Mouse (Mus musculus): Measurements from ENCODE around the gene Gm9789.
"Not testable (repeated sequence)": the region's sequence is repeated elsewhere in the genome, so short reads cannot be mapped to it uniquely, and the experiment has no call there.

The Gm9789 gene

DNA sequence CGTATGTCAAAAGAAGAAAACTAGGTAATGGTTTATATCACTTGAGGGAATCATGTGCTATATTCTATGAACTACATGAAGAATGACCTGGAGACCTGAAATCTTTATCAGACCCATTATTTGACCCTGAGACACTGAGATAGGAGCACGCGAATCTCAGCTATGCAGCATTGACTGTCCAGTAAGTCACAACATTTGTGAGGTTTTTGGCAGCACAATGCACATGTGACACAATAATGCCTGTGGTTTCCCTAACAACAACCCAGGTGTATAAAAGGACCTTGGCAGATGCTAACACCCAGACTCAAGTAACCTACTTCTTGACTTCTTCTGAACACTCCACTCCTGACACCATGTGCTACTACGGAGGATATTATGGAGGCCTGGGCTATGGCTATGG lies at the start of gene Gm9789:
Gene Gm9789, plus strand, starts transcription at position 301 of the 400 bp plus-strand sequence.
- DNase-seq (ENCODE audit: low read depth, low spot score) = no peak

DNA sequence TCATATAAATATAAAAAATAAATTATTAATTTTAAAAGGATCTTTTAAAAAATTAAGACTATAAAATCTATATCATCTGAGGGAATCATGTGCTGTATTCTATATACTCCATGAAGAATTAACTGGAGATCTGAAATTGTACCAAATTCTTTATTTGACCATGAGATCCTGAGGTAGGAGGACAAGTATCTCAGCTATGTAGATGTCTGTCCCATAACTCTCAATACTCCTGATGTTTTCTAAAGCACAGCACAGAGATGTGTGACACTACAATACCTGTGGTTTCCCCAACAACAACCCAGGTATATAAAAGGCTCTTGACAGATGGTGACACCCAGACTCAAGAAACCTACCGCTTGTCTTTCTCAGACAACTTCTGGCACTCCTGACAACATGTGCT lies 17.2 kb upstream of the Gm9789 start, which contains the start of gene Gm6358:
Gene Gm6358, plus strand, starts transcription at position 301 of the 400 bp plus-strand sequence.
- no peak for DNase-seq (ENCODE audit: low read depth, low spot score)

- no peak for DNase-seq (ENCODE audit: low read depth, low spot score)
These were observed 7.0 kb upstream of the Gm9789 start, which contains the start of gene Gm10061 for GRCm38 (mm10) chr16:89150786-89151185. TSS of gene Gm10061 (plus strand) at chr16:89151086.

GRCm38 (mm10) chr16:89169190-89169589 lies 11.4 kb downstream of the Gm9789 start, which contains the start of gene Gm7735:
TSS of gene Gm7735 (plus strand) at chr16:89169490.
- not testable (repeated sequence) for DNase-seq (ENCODE audit: low read depth, low spot score)

DNA sequence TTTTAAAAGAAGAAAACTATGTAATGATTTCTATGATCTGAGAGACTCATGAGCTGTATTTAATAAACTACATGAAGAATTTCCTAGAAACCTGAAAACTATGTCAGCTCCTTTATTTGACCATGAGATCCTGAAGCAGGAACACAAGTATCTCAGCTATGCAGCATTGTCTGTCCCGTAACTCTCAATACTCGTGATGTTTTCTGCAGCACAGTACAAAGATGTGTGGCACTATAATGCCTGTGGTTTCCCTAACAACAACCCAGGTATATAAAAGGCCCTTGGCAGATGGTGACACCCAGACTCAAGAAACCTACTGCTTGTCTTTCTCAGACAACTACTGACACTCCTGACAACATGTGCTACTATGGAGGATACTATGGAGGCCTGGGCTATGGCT lies 16.7 kb downstream of the Gm9789 start, which contains the start of gene 1110057P08Rik:
Gene 1110057P08Rik, plus strand, starts transcription at position 301 of the 400 bp plus-strand sequence.
- no peak for DNase-seq (ENCODE audit: low read depth, low spot score)

DNA sequence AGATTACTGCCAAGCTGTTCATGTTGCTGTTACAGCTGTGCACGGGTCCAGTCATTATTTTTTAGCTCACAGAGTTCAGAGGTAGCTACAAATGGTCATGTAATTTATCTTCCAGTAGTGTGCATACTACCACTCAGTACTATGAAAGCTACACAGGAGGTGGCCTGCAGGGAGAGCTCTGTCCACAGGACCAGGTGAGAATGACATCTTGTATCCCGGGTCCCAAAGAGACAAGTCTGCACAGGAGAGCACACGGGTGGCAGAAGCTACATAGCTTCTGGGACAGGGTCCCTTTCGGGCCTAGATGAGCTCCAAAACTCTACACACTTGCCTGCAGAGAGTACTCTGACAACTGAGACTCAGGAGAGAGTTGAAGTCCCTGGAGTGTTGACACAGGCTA lies 30.9 kb downstream of the Gm9789 start:
- DNase-seq (ENCODE audit: low read depth, low spot score) = no peak

DNA sequence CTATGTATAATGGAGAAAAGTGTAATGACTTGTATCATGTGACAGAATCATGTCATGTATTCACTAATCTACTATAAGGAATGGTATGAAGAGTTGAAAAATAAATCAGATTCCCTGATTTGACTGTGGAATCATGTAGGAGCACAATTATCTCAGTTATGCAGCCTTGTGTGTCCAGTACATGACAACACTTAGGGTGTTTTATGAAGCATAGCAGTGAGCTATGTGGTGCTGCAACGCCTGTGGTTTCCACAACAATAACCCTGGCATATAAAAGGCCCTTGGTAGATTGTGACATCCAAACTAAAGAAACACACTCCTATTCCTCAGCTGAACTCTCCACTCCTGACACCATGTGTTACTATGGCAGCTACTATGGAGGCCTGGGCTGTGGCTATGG lies 47.8 kb downstream of the Gm9789 start, which contains the start of gene Krtap20-2:
Gene Krtap20-2, plus strand, starts transcription at position 301 of the 400 bp plus-strand sequence.
- no peak for DNase-seq (ENCODE audit: low read depth, low spot score)
